Mouse (Mus musculus): ENCODE results near the gene Gatb.

Gene Gatb

GRCm38 (mm10) chr3:85659681-85660080 lies 85.8 kb downstream of the Gatb start:
- DNase-seq (ENCODE audit: low spot score) = no peak

- no peak for DNase-seq (ENCODE audit: low spot score)
Observed at GRCm38 (mm10) chr3:85661926-85662813, 88.3 kb downstream of the Gatb start.

DNA sequence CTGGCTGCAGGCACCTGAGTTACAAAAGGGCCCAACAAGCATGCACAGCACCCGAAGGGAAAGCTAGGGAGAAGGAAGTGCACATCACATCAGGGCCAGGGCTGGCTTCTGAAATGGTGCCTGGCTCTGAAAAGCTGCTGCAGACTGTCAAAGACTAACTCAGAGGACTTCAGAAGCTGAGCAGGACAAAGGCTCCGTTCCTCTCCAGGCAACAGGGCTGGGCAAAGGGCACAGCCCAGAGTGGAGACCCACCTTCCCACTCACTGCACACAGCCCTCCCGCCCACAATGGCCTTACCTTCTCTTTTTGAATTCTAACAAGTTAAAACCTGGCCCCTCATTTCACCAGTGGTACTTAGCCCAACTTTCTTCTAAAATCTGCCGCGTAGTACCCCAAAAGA lies 89.9 kb downstream of the Gatb start:
- no peak for DNase-seq (ENCODE audit: low spot score)

DNA sequence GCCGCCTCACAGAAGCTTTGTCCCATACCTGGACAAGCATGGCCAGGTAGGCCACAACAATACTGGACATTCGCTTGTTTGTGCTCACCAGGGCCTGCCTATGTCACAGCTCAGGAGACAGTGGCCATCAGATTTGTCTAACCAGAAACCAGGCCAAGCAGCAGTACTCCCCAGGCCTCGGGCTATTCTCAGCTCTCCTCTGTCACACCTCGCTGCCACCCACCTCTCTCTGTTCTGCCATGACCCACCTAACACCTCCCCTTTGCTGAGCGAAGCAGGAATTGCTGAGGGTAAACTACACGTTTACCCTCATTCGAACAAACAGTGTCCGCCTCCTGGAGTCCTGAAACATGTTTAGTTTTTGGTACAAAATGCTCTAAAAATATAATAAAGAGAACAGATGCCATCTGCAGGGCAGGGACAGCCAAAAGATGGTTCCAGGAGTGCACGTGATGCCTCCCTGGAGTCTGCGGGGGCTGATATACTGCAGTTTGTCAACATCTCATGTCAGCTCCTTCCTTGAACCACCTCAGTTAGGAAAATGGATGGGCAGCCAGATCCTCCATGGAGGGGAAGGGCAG lies 90.8 kb downstream of the Gatb start:
- no peak for DNase-seq (ENCODE audit: low spot score)

DNA sequence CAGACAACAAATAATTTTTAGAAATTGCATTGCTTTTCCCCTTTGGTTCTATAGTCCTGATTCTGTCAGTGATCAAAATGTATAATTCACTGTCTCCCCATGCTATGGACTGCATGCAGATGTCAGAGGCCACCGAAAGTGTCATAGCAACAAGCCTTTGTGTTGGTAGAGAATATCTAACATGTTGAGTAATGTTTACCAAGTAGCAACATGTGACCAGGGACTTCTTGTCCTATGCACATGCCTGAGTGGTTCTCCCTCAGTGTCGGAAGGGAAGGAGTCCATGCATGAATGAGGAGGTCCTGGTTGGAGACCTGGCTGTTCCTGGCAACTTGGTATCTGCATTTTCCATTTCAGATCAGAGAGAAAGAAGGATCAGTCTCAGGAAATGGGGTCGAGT lies 92.2 kb downstream of the Gatb start:
- no peak for DNase-seq (ENCODE audit: low spot score)

DNA sequence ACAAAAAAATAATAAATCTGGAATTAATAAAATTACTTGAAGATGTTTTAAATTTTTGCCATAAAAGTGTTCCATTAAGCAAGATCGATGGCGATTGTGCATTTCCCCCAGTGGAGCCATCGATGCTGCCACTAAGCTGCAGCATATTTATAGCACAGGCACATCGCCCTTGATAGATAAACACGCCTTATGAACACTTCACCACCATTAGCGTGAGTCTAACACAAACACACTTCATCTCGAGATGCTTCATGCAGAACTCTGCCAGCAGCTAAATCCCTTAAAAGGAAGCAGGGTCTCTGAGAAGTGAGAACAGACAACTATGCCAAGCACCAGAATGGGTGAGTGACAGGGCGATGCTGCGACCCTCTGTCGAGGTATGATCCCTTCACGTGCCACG lies 92.8 kb downstream of the Gatb start:
- DNase-seq (ENCODE audit: low spot score) = no peak

- no peak for DNase-seq (ENCODE audit: low spot score)
Observed at GRCm38 (mm10) chr3:85667683-85668082, 93.8 kb downstream of the Gatb start.

DNA sequence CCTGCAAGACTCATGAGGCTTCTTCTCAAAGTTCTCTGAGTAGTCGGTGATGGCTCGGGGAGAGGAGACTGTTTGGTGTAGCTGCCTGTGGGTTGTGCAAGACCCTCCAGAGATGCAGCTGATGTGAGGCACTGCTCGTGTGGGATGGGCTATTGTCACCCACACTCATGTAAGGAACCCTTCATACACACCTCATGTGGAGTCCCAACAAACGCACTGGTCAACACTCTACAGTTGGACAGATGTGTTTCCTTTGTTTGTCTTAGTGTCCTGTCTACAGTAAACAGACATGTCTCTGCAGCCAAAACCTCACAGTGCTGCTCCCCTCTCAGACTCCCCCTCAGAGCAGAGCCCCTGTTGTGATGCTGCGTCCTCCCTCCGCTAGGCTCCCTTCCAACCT lies 95.9 kb downstream of the Gatb start:
- no peak for DNase-seq (ENCODE audit: low spot score)

DNA sequence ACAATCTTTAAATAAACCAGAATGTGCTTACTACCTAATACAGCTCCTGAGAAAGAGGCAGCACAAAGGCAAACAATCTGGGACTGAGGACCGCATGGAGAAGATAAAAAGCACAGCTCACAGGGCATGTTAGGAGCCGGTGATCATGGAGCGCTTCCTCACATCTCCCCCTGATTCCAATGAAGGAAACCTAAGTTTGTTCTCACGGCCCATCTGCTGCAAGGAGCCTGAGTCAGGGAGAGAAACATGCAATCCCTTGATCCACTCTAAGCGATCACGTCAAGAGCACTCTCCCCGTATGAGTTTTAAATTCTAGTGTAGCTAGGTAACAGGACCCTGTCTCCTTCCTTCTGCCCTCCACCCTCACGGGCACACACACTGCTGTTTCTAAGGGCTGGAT lies 103.2 kb downstream of the Gatb start:
- no peak for DNase-seq (ENCODE audit: low spot score)

GRCm38 (mm10) chr3:85677952-85678351 lies 104.0 kb downstream of the Gatb start:
- DNase-seq (ENCODE audit: low spot score) = no peak

DNA sequence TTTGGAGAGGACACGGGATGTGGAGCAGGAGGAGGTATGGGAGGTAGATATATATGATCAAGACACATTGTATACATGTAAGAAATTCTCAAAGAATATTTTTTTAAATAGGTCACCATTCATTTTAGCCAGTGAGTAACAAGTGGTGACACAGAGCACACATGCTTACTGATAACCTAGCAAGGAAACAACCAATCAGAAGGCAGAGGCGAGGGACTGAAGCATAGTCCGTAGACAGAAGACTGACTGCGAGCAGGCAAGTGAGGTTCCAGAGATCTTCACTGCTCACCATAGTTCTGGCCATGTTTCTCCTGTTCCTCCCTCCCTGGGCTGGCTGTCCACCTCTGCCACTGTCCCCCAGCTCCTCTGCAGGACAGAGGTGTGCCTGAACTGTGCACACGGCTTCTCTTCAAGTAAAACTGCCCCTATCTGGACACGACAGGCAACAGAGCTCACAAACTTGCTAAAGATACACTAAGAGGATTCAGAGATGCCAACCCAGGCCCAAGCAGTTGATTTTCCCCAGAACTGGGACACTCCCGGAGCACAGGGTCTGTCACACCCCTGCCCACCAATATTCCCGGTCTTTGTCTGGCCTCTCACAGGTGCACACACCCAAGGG lies 105.5 kb downstream of the Gatb start:
- no peak for DNase-seq (ENCODE audit: low spot score)

GRCm38 (mm10) chr3:85679960-85680359 lies 106.0 kb downstream of the Gatb start:
- no peak for DNase-seq (ENCODE audit: low spot score)

DNA sequence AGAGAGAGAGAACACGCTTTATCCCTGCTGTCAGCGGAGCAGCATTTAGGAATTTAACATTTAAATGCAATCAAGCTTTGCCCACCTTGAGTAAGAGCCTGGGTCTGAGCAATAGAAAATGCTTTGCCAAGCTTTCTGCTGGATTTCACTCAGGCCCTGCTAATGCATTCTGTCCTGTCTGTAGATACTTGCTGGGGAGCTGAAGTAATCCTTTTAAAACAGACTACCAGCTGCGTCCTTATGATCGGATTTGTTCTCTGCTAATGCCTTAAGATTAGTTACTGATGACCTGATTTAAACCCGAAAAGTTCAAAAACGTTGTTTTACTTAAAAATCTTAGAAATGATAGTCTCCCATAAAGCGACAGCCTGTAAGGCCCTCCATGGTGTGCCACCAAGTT lies 107.2 kb downstream of the Gatb start:
- DNase-seq (ENCODE audit: low spot score) = no peak

- DNase-seq (ENCODE audit: low spot score) = no peak
Observed at GRCm38 (mm10) chr3:85683618-85684017, 109.7 kb downstream of the Gatb start.

GRCm38 (mm10) chr3:85685271-85685670 lies 111.4 kb downstream of the Gatb start:
- DNase-seq (ENCODE audit: low spot score) = no peak

DNA sequence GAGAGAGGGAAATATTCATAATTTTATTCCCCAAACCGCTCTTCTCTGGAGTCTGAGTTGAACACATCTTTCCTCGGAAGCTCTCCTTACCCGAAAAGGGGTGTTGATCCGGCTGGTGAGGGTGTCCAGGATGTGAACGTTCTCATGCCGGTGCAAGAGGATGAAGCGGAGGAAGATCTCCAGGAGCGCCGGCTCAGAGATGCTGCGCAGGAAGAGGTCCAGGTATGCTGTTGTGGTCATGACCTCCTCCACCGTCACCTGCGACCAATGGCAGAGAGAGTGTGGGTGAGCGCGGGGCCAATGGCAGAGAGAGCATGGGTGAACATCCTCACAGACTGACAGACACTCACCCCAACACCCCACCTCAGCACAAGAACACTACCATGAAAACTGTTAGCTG lies 114.4 kb downstream of the Gatb start:
- no peak for DNase-seq (ENCODE audit: low spot score)

- DNase-seq (ENCODE audit: low spot score) = no peak
Observed at GRCm38 (mm10) chr3:85691134-85691533, 117.2 kb downstream of the Gatb start.

DNA sequence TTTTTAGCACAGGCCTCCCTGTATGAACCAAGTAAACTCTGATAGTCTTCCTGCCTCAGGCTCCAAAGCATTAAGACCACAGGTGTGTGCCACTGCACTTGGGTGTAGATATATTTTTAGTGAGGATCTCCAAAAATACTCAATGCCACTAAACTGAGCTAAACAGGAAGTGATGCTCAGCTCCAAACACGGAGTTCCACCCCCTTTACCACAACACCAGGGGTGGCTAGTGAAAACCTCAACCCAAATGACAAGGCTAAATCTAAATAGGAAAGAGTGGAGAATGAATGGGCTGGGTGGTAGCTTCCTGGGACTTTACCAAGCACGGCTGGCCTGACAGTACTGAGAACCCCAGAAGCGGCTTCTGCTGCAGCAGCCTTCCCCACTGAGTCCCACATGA lies 119.1 kb downstream of the Gatb start:
- DNase-seq (ENCODE audit: low spot score) = no peak

DNA sequence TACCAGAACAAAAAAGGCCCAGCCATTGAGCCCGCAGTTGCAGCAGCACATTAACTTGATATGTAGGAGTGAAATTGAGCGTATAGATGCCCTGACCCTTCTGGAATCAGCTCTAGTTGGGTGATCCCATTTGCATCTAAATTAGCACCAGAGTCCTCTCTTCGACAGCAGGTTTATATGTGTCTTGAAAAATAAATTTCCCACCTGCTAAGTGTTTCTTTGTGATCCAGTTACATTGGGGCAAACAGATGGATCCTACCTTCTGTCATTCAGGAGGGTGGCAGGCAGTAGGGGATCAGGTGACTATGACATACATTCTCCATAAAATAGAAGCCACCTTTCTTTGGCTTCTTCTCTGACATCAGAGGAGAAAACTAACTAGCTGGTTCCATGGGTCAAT lies 121.1 kb downstream of the Gatb start:
- no peak for DNase-seq (ENCODE audit: low spot score)

DNA sequence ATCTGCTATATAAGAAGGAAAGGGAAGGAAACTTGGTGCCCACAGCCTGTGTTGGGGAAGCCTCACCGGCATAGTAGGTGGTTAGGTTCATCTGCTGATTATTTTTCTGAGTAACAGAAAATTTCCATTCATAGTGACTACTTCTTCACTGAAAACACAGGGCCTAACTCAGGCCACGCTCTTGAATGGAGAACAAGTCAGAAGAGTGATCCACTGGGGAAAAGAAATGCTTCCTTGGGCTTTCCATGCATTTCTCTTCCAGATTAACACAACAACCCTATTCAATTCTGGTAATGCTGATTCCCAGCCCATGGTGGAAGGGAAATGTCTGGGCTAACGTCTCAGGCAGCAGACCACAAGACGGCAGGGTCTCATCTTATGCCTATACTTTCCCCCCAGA lies 124.6 kb downstream of the Gatb start:
- no peak for DNase-seq (ENCODE audit: low spot score)

GRCm38 (mm10) chr3:85703141-85703882 lies 129.4 kb downstream of the Gatb start:
- no peak for DNase-seq (ENCODE audit: low spot score)
